Mouse (Mus musculus) embryonic fibroblast, embryonic 13.5 days (primary cell): Measurements from ENCODE around the gene Gcsam.

Source experiments
- CTCF ChIP-seq: IDR thresholded peaks from 2 replicates; pipeline ENCODE4 v1.5.1; 2011; ENCODE audit warnings: mild to moderate bottlenecking, control low read depth, low read length, moderate library complexity, borderline replicate concordance; ENCODE audit not compliant: insufficient read depth
- POLR2A ChIP-seq: IDR thresholded peaks from 2 replicates; pipeline ENCODE4 v1.6.1; 2011; ENCODE audit warnings: low read depth, mild to moderate bottlenecking, control low read depth, low read length, moderate library complexity

- TF ChIP-seq CTCF: no peak
- no peak for TF ChIP-seq POLR2A
These were observed 59.8 kb downstream of the Gcsam start for GRCm38 (mm10) chr16:45670005-45670404.
